Mouse (Mus musculus) leukemia stem cell, adult 10-12 weeks (primary cell): Measurements from ENCODE around the gene Phox2a. TPM values are rescaled to one million over a fixed set of nuclear protein-coding genes. Genes with fewer than 3 reads are reported as not detected.

Experiments
- polyA plus RNA-seq: library from polyadenylated mRNA; stranded (reverse); fragments of >175 nt; gene quantifications from 2 replicates; pipeline ENCODE4 v1.2.3, GENCODE M21; 2012; ENCODE audit warnings: low replicate concordance

The Phox2a gene
- polyA plus RNA-seq, result 0.10 and 0.22 TPM in 2 replicates

GRCm38 (mm10) chr7:101817861-101818401 lies at the start of gene Phox2a:
TSS of gene Phox2a (plus strand) at chr7:101818313.

GRCm38 (mm10) chr7:101837606-101838471 lies 19.7 kb downstream of the Phox2a start, which contains the start of gene Inppl1:
TSS of gene Inppl1 (minus strand) at chr7:101838229.

GRCm38 (mm10) chr7:101857094-101857493 lies 39.0 kb downstream of the Phox2a start, which contains the start of gene Folr2:
TSS of gene Folr2 (minus strand) at chr7:101857194.

GRCm38 (mm10) chr7:101863415-101863814 lies 45.3 kb downstream of the Phox2a start, which contains the start of gene Anapc15:
TSS of gene Anapc15 (plus strand) at chr7:101863715.

GRCm38 (mm10) chr7:101870629-101871028 lies 52.5 kb downstream of the Phox2a start, which contains the start of gene Folr1:
TSS of gene Folr1 (minus strand) at chr7:101870788.

Other genes with a start within 250 kb of the Phox2a start
- 0.27 TPM in 1 of 2 replicates, not detected in the other for gene Art2b, start 232.7 kb upstream of the Phox2a start, polyA plus RNA-seq
- 17.1 and 46.2 TPM in 2 replicates for gene Clpb, start 154.7 kb upstream of the Phox2a start, polyA plus RNA-seq
- 126 and 174 TPM in 2 replicates for gene Inppl1, start 19.9 kb downstream of the Phox2a start, polyA plus RNA-seq
- not detected in 2 replicates for gene Folr2, start 38.9 kb downstream of the Phox2a start, polyA plus RNA-seq
- 42.3 and 54.1 TPM in 2 replicates for gene Anapc15, start 45.4 kb downstream of the Phox2a start, polyA plus RNA-seq
- 15.0 and 17.2 TPM in 2 replicates for gene Folr1, start 52.5 kb downstream of the Phox2a start, polyA plus RNA-seq
- gene Lamtor1, start 87.6 kb downstream of the Phox2a start, polyA plus RNA-seq, result 131 and 178 TPM in 2 replicates
- gene Tomt, start 88.0 kb downstream of the Phox2a start, polyA plus RNA-seq, result not detected in 2 replicates
- gene Lrrc51, start 115.6 kb downstream of the Phox2a start, polyA plus RNA-seq, result not detected in 2 replicates
- gene Numa1, start 115.8 kb downstream of the Phox2a start, polyA plus RNA-seq, result 74.4 and 142 TPM in 2 replicates
- gene Il18bp, start 200.4 kb downstream of the Phox2a start, polyA plus RNA-seq, result 5.3 and 23.4 TPM in 2 replicates
- gene Rnf121, start 247.2 kb downstream of the Phox2a start, polyA plus RNA-seq, result 0.57 and 3.2 TPM in 2 replicates
- gene Xndc1, start 247.2 kb downstream of the Phox2a start, polyA plus RNA-seq, result 13.5 and 17.2 TPM in 2 replicates
- gene Xntrpc, start 247.4 kb downstream of the Phox2a start, polyA plus RNA-seq, result 0.64 TPM in 1 of 2 replicates, not detected in the other